Mouse (Mus musculus) subcutaneous adipose tissue, adult 2 months (tissue): ENCODE results near the gene Creb3l1. TPM values are rescaled to one million over a fixed set of nuclear protein-coding genes. Genes with fewer than 3 reads are reported as not detected.

Experiments
- polyA plus RNA-seq: library from polyadenylated mRNA; depleted of rRNA; stranded (reverse); fragments of >200 nt; gene quantifications from 2 replicates; pipeline ENCODE4 v1.2.3, GENCODE M21; 2012; ENCODE audit warnings: low replicate concordance; rRNA removed

Creb3l1 gene
- polyA plus RNA-seq = 4.7 and 26.1 TPM in 2 replicates

DNA sequence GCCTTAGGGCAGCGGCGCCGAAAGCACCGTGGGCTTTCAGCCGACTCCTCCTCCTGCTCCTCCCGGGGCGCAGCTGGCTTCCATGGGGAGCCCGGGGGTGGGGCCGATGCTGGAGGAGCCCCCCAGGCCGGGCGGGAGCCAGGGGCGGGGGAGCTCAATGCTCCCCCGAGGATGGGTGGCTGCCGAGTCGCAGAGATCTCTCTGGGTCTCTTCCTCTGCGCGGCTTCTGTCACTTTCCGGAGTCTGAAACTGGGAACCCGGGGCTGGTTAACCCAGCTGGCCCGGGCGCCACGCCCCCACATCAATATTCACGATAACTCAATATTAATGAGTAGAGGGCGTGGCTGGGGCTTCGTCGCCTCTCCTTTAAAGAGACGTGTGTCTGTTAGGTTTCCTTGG is at the start of gene Creb3l1:
Gene Creb3l1, minus strand, starts transcription at position 229 of the 399 bp plus-strand sequence.

DNA sequence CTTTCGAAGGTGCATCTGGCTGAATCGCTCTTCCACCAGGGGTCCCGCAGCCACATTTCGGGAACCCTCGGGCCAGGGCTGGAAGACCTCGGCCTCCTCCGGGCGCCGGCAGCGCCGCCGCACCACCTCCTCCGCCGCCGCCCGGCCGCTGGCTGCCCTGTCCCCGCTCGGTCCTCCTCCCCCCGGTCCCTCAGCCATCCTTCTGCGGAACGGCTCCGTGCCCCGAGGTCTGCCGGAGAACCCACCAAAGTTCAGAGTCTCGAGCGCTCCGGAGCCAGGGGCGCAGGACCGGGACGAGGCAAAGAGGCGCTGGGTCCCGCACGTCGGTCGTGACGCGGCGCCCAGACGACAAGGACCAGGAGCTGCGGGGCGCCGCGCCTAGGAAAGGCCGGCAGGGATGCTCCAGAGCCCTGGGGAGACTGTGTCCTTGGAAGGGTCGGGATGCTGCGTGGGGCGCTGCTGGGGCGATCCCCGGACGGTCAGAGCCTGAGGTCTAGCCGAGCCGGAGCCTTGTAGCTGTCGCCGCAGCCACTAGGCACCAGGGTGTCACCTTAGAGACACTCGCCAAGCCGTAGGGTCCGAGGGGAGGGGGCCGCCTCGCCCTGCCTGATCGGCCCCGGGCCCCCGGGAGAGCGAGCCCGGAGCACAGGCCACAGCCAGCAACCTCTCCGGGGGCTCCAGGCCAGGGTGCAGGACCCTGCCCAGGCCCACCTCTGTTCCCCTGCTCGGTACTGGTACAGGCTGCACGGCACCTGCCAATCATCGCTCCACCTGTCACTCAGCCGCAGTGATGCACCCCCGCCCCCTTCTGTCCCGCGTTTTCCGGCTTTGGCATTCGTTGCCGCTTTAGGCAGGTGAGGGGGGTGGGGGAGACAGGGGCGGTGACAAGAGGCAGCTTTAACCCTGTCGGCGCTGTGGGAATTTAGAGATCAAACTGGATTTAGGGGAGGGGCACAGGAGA is 48.4 kb downstream of the Creb3l1 start, which contains the start of gene Dgkz:
Gene Dgkz, minus strand, starts transcription at position 284 of the 961 bp plus-strand sequence.

DNA sequence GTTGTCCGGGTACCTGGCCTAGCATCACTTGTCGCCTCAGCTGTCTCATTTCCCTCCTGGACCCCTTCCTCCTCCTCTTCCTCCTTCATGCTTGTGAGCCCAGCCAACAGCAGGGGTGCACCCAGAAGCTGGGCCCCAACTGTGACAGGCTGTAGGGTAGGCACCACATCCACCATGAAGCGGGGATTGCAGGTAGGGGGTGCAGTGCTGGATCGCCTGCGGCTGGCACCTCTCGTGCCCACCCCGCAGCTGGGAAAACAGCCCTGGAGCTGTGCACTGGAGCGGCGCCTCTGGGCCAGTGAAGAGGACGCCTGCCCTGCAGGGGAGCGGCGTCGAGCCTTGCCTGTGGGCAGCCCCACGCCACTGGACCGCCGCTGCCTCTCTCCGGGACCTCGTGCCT is 78.8 kb downstream of the Creb3l1 start, which contains the start of gene Gm9821:
Gene Gm9821, plus strand, starts transcription at position 221 of the 400 bp plus-strand sequence.

Other genes with a start within 250 kb of the Creb3l1 start
- gene Chrm4, start 97.3 kb downstream of the Creb3l1 start, polyA plus RNA-seq = 0.23 TPM in 2 replicates
- 8.8 and 254 TPM in 2 replicates for gene Mdk, start 92.2 kb downstream of the Creb3l1 start, polyA plus RNA-seq
- gene Gm9821, start 78.8 kb downstream of the Creb3l1 start, polyA plus RNA-seq = 0.08 TPM in 1 of 2 replicates, not detected in the other
- 118 and 164 TPM in 2 replicates for gene Dgkz, start 48.6 kb downstream of the Creb3l1 start, polyA plus RNA-seq
- gene Phf21a, start 68.6 kb upstream of the Creb3l1 start, polyA plus RNA-seq = 34.3 and 62.8 TPM in 2 replicates